In the genomic region with DNA sequence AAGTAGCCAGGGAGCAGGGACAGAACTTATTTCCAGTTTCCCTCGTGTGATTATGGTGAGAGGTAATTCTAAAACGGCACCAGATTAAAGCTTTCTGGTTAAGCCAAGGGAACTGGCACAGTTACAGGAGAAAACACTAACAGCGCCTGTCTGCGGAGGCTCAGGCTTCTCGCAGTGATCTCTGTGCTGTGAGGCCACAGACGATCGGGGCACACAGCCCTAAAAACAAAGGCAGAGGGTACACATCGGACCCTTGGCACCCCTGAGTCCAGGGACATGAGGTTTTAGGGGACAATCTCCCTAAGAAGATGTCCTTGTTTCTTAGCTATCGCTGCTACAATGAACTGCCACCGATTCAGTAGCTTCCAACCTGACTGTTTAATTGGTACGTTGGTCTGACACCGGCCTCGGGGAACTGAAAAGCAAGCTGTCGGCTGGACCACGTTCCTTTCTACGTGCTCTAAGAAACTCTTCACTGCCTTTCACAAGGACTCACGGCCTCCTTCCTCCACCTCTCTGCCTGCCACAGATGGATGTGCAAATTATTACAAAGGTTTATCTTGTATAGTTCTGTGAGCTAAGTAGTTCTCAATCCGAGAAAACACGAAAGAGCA, we compare ENCODE assay signal across 14 mouse cellular contexts.
DNase-seq lines count a peak whose midpoint lies in the region; ATAC-seq and TF ChIP-seq lines count a peak whose summit lies in the region.
"Had no signal": no experiment of that assay in that cellular context is flagged by ENCODE, and none has a peak within 500 bp of the region (broad histone marks: within the 10 kb centered on the region; RNA-seq: fewer than 3 reads in every experiment).

No protein-coding gene starts in this region.

- ATAC-seq in cerebellum, adult (ENCODE audit: insufficient number of reproducible peaks, low FRiP score, low TSS enrichment) = 0 out of 2 replicates have a peak, but pooled peaks have one; percentile 53
- ATAC-seq in kidney, embryonic 14.5 days (ENCODE audit: low FRiP score, low TSS enrichment) = no peak
- no peak for ATAC-seq in forebrain, postnatal 0 days
- no peak for ATAC-seq in neural tube, embryonic 14.5 days (ENCODE audit: low read depth)
- ATAC-seq: intestine, postnatal 0 days; lung, postnatal 0 days had no signal

- DNase-seq in cerebellum, adult 11 months = no peak
- DNase-seq in kidney, postnatal 10 days = no peak
- DNase-seq in forebrain, postnatal 0 days = peak; percentile 41
- no peak for DNase-seq in lung, adult 18-20 months
- DNase-seq in frontal cortex, postnatal 10 days (ENCODE audit: low spot score in 2 of 2) = no peak
- DNase-seq: adrenal gland, postnatal 36 days; gastrocnemius, postnatal 10 days; left cerebral cortex, postnatal 4 days had no signal

- no peaks in the 10 kb centered on the region for H3K27me3 ChIP-seq in kidney, embryonic 14.5 days (ENCODE audit: control insufficient read depth, insufficient read depth, low read length)
- H3K27me3 ChIP-seq in forebrain, postnatal 0 days (ENCODE audit: insufficient read depth, low read length) = no peaks in the 10 kb centered on the region
- H3K27me3 ChIP-seq in neural tube, embryonic 14.5 days (ENCODE audit: control insufficient read depth, insufficient read depth, low read length) = no peaks in the 10 kb centered on the region
- H3K27me3 ChIP-seq: neural tube, embryonic 12.5 days had no signal

- WGBS in kidney, embryonic 14.5 days = 62% methylated on average over 19 of the region's 19 CpGs
- 19% methylated on average over 19 of the region's 19 CpGs for WGBS in forebrain, postnatal 0 days
- 45% methylated on average over 19 of the region's 19 CpGs for WGBS in neural tube, embryonic 14.5 days

- peaks cover 42% of the 10 kb centered on the region for H3K4me1 ChIP-seq in kidney, embryonic 14.5 days (ENCODE audit: control insufficient read depth, insufficient read depth, low read length)
- peaks cover 6% of the 10 kb centered on the region for H3K4me1 ChIP-seq in forebrain, postnatal 0 days (ENCODE audit: insufficient read depth)
- H3K4me1 ChIP-seq in neural tube, embryonic 14.5 days (ENCODE audit: control insufficient read depth, insufficient read depth, low read length) = peaks cover 18% of the 10 kb centered on the region; the same call in 1 of the 2 replicates

- no peak overlapping the region for H3K4me2 ChIP-seq in kidney, embryonic 14.5 days (replicated peaks; ENCODE audit: low read depth, low read length)
- H3K4me2 ChIP-seq in forebrain, postnatal 0 days (ENCODE audit: low read depth) = peak overlapping the region; percentile 13
- no peak overlapping the region for H3K4me2 ChIP-seq in neural tube, embryonic 14.5 days (ENCODE audit: low read depth, low read length)
- H3K4me2 ChIP-seq: neural tube, embryonic 12.5 days had no signal

- H3K9ac ChIP-seq in kidney, embryonic 14.5 days (ENCODE audit: low read depth, low read length) = 0 out of 2 replicates have a peak overlapping the region, but pooled peaks have one; percentile 18
- H3K9ac ChIP-seq in forebrain, postnatal 0 days = peak overlapping the region; percentile 15; the same call in 1 of the 2 replicates
- H3K9ac ChIP-seq in neural tube, embryonic 14.5 days (replicated peaks; ENCODE audit: low read depth, low read length) = 0 out of 2 replicates have a peak overlapping the region, but pooled peaks have one; percentile 16
- H3K9ac ChIP-seq: neural tube, embryonic 12.5 days had no signal

- H3K36me3 ChIP-seq in kidney, embryonic 14.5 days (ENCODE audit: control insufficient read depth, insufficient read depth, low read length) = no peaks in the 10 kb centered on the region
- H3K36me3 ChIP-seq in forebrain, postnatal 0 days (ENCODE audit: insufficient read depth) = no peaks in the 10 kb centered on the region
- no peaks in the 10 kb centered on the region for H3K36me3 ChIP-seq in neural tube, embryonic 14.5 days (ENCODE audit: control insufficient read depth, insufficient read depth, low read length)
- H3K36me3 ChIP-seq: neural tube, embryonic 12.5 days had no signal

- H3K4me3 ChIP-seq in kidney, embryonic 14.5 days (ENCODE audit: low read length) = no peak overlapping the region
- H3K4me3 ChIP-seq in forebrain, postnatal 0 days (ENCODE audit: low read depth, low read length) = no peak overlapping the region
- no peak overlapping the region for H3K4me3 ChIP-seq in neural tube, embryonic 14.5 days (ENCODE audit: low read depth, low read length)
- H3K4me3 ChIP-seq: neural tube, embryonic 12.5 days had no signal

- no peaks in the 10 kb centered on the region for H3K9me3 ChIP-seq in kidney, embryonic 14.5 days (ENCODE audit: control insufficient read depth, low read length)
- H3K9me3 ChIP-seq in forebrain, postnatal 0 days (ENCODE audit: low read length) = no peaks in the 10 kb centered on the region
- H3K9me3 ChIP-seq in neural tube, embryonic 14.5 days (ENCODE audit: control insufficient read depth, low read length) = no peaks in the 10 kb centered on the region
- H3K9me3 ChIP-seq: neural tube, embryonic 12.5 days had no signal

- H3K27ac ChIP-seq in kidney, embryonic 14.5 days (ENCODE audit: low read depth, low read length) = no peak overlapping the region
- H3K27ac ChIP-seq in forebrain, postnatal 0 days (ENCODE audit: low read depth, low read length) = no peak overlapping the region; the same call in 1 of the 2 replicates
- H3K27ac ChIP-seq in neural tube, embryonic 14.5 days (ENCODE audit: low read depth, low read length) = no peak overlapping the region
- H3K27ac ChIP-seq: neural tube, embryonic 12.5 days had no signal

- TF ChIP-seq CTCF in forebrain, postnatal 0 days (IDR thresholded peaks at IDR 0.05; ENCODE audit: low read depth) = no peak
